Mouse (Mus musculus) lung, postnatal 10 days (tissue): ENCODE data around the gene Fbxl7.

Experiments
- DNase-seq: peaks from one replicate; pipeline ENCODE4 v3.0.0; 2021

Gene Fbxl7

DNA sequence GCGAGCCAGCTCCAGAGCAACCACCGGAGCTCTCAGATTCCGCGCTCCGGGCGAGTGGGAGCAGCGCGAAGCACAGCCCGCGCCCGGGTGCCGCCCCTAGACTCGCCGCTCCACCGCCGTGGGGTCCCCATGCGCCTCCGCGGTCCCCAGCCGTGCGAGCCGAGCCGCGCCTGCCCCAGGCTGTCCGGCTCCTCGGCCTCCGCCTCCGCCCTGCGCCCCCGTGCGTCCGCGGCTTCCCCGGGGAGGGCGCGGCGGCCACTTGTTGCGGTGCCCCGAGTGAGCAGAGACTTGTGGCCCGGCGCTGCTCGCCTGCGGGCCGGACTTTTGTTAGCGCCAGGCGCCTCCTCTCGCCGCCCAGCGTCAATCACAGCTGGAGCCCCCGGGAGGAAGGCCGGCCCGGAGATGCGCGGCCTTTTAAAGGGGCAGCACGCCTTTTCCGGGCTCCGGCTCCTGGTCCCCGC is at the start of gene Fbxl7:
Gene Fbxl7, minus strand, starts transcription at position 330 of the 461 bp plus-strand sequence.
- peak; percentile 91 for DNase-seq

DNA sequence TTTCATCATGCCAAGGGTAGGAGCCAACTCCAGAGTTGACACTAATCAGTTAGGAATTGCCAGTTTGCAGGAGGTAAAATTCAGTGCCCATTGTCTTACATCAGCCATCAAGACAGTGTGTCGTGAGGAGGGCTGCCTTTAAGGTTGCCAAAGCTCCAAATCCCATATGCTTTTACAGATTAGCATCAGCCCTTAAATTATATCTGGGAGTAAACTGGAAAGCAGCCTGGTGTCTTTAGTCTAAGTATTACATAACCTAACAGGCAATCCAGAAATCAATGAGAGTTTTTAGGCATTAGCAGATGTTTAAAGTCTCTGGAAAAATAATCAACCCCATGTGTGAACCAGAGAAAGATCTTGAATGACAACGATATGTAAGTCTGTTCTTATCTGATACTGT is 26.6 kb upstream of the Fbxl7 start:
- DNase-seq: no peak

DNA sequence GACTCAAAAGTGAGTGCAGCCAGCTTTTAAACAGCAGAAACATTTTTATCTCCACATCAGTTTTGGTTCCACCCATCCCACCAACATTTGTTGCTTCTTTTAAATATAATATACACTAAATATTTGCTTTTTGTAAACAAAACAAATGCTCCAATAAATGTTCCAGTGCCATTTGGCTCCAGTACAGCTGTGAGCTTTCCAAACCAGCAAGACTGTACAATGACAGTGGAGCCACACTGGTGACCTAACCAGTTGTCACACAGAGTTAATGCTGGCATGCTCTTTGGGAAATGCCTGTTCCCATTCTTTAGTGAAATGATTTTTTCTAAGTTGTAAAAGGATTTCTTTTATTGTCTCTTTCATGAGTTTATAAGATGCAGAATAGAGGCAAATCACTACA is 18.0 kb upstream of the Fbxl7 start:
- peak; percentile 7 for DNase-seq

DNA sequence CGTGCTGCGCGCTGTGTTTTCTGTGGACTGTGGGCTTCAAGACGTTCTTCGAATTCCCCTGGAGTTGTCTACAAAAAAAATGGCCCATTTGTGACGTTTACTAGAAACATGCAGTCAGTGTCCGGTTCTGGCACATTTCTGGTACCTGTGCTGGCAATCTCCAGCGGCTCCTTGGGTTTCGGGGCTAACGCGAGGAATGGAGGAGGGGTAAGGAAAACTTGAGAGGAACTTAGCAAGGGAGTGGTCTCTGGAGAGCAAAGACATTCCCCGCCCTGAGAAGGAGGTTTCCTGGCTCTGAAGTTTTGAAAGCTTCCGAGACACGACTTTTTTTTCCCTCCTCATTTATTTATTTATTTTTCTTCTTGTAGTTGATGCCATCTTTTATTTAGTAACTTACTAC is 381 bp upstream of the Fbxl7 start:
- DNase-seq: peak; percentile 63

DNA sequence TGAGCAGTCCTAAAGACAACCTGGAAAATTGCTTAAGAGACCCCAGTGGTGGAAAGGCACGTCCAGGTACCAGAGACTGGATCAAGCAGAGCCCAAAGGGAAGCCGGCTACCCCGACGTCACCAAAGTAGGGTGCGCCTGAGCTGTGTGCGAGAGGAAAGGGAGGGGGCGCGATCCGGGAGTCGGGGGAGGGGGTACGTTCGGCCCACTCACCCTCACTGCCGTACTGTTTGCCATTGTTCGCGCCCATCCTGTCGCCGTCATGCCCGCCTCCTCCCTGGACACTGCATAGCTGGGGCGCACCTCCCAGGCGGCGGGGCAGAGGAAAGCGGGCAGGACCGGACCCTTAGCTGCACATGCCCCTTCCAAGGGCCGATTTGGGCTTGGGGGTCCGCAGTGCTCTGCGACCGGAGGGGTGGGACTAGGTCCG is 565 bp downstream of the Fbxl7 start:
- DNase-seq: peak; percentile 68

DNA sequence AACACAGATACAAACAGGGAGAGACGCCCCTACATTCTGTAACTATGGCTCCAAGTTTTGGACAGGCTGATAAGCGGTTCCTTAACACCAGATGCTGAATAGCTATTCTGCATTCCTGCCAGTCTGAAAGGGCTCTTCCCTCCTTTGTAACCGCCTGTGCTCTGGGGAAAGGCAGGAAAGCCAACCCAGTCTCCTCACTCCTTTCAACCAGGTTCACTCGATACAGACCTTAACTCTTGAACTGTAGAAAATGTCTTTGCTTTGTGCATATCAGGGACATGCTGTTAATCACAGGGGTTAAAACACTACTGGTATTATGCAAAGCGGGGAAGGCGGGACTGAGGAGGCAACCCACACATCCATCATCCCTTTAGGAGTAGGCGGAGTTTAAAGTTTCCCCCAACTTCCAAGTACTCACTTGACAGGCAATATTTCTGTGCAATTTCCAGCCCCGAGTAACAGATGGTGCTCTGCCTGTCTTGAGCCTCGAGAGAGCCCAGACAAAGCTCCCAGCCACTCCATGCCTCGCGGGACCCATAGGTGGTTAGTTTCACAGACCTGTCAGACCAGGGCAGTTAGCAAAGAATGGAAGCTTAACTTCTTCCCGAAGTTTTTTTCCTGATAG is 1.2 kb downstream of the Fbxl7 start:
- peak; percentile 71 for DNase-seq

DNA sequence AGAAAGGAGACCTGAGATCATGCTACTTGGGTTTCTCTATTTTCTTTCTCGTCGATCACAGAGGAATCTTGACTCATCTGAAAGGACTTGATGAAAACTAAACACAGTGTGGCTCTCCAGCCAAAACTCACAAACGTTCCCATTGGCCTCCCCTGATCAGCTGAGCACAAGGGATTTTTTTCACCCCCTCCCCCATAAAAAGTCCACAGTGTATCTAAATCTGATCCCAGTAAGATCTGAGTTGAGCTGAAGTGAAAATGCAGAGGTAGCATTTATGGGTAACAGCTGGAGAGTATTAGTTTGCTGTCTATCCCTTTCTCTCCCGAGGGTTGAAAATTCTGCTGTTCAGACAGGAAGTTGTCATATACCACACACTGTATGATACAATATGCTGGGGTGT is 2.2 kb downstream of the Fbxl7 start:
- DNase-seq: no peak

DNA sequence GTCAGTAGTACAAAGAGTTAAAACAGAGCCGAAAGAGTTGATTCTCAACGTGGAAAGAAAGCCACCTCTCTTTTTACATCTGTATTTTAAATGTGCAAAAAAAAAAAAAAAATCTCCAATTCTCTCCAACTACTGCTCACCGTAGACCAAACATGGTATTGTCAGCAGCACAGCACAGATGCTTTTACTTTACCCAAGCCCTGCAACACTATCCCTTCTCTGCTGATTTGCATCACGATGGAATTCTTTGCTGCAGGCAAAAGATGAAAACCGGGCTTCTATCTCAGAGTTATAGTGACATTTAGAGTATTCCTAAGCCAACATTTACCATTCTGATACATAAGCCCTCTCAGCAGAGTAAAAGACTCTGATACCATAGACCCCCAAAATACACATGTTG is 5.4 kb downstream of the Fbxl7 start:
- no peak for DNase-seq

DNA sequence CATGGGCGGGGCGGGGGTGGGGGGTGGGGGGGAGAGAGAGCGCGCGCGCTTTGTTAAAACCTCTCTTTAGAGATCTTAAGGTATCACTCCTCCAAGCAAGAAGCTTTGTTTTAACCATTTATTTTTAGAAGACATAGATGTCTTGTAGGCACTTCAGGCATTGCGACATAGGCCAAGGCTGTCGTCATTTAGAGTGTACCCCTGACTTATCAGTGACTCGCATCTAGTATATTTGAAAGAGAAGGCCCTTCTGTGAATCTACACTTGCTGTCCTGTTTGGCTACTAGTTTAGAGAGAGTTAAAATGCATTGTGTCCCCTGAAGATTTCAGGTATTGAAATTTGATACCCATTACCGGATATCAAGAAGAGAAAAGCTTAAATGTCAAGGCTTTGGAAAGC is 7.2 kb downstream of the Fbxl7 start:
- DNase-seq: no peak

DNA sequence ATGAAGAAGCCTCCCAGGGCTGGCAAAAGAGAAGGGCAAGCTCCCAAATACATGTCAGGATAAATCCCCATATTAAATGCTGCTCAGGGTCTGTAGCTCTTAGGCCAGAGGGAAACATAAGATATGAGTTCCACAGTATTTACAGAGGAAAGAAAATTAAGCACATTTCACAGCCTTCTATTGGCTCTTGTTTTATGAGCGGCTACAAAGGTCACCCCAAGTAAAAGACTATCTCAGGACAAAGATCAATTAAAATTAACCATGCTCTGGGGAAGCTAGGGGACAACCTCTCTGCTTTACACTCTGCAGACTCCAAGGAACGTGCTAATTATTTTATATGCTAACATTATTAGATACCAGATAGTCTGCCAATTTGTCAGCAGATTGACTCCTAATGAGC is 9.4 kb downstream of the Fbxl7 start:
- DNase-seq: no peak

DNA sequence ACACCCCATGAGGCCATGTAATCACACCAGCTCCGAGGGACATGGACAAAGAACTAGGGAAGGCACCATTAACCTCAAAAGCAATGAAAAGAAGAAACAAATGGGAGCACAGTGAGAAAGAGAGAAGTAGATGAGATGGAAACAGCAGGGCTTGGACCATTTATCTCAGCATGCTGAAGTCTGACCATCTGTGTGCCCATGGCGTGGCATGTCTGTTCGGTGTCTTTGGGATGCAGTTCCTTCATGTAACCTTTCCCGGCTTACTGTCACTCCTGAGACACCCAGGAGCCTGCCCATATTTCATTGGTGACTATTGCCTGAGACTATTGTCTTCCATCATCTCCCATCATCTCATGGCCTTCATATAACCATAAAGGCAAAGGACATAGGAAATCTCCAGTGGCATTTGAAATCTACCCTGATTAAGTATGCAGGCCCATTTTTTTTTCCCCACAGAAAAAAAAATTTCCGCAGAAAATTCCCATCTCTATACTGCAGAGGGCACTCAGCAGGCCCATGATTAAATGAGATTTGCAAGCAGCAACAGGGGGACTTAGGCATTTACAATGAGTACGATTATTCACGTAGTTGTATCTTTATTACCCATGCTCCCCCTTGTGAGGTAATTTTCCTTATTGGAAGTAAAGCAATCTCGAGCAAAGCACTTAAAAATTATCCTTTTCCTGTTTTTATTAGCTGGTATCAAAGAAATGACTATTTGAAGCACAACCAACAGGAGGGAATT is 15.0 kb downstream of the Fbxl7 start:
- no peak for DNase-seq

DNA sequence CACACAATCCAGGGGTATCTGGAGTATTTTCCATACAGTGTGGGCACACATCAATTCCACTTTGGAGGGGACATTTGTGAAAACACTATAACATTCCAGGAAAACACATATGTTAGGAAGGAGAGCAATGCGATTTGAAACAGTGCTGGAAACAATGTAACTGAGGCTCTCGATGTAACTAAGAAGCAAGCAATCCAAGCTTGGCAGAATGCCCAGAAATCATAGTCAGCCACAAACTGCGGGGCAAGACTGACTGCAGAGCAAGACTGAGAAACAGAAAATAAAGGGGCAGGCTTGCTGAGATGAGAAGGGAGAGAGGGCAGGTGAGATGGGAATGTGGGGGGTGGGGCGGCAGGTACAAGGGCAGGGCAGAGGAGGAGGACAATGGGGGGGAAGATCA is 19.7 kb downstream of the Fbxl7 start:
- peak; percentile 86 for DNase-seq

DNA sequence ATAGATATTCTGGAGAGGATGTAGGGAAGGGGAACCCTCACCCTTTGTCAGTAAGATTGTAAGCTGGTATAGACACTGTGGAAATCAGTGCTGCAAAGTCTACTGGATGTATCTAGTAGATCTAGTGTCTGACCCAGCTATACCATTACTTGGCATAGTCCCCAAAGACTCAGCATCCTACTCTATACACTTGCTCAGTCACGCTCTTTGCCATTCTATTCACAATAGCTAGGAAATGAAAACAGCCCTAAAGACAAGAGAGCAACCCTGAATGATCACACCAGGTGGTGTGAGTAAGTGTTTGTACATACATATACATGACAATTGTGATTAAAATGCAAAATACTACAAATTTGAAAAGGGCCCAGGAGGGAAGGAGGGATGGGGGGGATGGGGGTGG is 23.1 kb downstream of the Fbxl7 start:
- DNase-seq: no peak

DNA sequence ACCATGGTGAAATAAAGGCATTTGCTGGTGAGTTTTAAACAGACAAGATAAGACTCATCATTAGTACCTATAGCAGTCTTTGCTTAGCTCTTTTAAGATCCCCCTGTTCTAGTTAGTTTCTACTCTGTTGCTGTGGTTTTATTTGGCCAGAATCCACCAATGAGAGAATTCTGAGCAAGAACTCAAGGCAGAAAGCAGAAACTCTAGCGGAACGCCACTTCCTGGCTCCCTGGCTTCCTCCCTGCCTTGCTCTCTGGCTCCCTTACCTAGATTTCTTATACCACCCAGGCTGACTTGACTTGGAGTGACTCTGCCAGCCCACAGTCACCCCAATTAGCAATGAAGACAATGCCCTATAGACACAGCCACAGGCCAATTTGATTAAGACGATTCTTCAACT is 26.2 kb downstream of the Fbxl7 start:
- no peak for DNase-seq

DNA sequence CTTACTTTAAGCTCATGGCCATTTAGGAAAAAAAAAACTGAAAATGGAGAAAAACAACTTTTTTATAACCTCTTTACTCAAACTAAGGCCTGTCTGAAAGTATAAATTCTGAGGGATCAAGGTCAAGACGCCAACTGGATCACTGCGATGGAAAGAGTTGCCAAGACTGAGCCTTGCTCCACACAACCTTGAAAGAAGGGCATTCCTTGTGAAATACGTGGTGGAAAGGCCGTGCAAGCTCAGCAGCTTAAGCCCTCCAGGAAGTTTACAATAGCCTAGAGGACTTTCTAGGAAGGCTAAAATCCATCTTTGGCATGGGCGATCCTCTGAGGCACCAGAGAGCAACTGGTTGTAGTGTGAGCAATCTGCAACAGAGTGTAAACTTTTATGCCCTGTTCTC is 27.9 kb downstream of the Fbxl7 start:
- DNase-seq: no peak

DNA sequence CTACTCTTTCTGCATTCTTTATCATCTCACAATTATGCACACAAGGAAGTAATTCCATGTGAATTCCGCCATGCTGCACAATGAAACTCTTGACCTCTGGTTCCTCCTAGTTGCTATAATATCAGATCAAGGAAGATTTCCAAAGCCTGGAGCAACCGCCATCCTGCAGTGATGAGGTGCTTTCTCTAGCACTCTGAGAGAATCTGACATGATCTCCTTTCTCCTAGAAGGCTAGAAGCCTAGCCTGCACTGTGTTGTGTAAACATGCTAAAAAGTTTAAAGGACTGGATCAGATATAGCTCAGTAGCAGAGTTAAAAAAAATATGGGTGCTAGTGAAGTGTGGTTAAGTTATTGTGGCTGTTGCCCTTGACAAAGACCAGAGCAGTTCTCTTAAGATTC is 33.2 kb downstream of the Fbxl7 start:
- DNase-seq: no peak

DNA sequence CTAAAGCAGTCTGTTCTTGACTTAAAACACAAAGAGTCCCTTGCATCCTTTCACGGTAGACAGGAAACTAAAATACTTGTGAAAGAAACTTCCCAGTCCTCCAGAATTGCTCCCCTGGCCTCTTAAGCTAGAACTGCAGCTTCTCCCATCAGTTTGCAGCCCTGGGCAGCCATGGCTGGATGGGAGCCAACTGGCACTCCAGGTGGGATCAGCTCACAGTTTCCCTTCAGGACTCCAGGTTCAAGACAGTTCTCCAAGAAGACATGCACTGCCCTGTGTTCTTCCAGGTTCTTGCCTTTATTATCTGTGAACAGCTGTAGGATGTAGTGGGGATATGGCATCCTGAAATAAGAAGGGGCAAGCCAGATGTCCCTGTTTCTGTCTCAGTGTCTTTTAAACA is 45.8 kb downstream of the Fbxl7 start:
- no peak for DNase-seq

DNA sequence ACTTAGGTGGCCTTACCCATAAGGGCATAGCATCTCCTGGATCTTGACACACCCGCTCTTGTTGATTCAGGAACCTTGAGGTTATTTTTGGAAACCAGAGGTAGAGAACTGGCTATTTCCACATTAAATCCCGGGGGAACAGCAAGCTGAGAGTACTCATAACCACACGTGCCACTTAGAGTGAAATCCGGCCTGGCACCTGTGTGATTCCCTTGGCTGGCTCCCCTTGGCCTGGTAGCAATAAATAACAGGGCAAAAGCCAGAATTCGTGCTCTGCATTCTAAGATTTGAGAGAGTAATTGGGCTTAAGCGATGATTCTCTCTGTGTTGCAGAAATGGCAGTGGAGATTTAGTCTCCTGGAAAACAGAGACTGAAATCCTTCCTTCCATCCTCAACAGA is 53.2 kb downstream of the Fbxl7 start:
- no peak for DNase-seq

DNA sequence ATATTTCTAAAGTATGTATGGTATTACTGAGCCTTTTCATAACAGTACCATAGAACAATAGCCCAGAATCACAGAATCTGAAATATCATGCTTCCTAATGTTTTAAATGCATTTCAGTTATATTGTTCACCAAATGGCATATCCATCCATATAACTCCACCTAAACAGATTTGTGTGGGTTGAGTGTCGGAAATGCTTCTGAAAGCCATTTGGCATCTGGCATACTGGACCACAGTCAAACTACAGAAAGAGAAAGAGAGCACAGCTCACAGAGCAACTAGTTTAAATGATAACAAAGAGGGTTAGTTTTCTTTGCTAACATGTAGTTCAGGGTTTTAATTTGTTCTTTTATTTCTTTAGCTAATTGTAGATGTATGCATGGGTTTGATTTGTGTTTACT is 57.0 kb downstream of the Fbxl7 start:
- DNase-seq: no peak

DNA sequence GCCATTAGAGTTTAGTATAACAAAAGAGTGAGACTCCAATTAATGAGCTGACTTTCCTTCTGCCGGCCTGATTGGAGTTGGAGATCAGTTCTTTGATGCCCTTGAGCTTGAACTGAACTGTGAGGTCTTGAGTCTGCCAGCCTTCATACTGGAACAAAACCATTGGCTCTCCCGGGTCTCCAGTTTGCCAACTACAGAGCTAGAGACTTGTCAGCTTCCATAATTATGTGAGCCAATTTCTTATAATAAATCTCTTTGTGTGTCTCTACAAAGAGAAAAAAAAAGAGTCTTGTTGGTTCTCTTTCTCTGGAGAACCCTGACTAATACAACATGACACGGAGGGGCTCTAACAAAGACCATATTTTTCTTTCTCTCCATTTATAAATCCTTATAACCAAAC is 58.2 kb downstream of the Fbxl7 start:
- DNase-seq: no peak

DNA sequence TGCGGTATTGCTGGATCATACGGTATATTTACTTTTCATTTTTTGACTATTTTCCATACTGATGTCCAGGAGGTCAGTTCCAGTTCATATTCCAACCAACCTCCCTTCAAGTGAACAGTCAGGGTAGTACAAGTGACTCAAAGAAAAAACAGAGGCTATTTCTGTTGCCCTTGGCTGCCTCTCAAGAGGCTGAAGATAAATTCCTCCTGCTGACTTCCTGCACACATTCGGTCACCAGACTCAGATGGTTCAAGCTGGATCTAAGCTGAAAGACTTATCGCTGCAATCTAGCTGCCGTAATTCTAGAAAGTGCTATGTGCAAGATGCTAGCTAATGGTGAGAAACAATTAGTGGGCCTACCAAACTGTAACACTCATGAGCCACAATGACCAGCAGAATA is 61.0 kb downstream of the Fbxl7 start:
- DNase-seq: no peak

DNA sequence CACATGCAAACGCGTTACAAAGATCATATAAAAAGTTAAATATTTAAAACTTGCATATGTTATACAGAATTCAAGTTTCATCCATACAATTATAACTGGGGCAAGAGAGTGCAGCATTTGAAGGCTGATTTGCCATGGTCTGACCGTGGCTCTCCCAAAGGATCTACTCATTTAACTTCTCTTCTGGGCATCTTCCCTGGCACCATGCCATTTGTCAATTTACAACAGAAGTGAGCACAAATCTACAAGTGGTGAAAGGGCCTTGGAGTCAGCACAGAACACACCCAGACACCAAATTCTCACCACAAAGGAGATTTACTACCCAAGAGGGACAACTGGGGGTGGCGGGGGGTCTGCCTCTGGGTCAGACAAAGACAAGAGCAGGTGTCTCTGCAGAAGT is 64.2 kb downstream of the Fbxl7 start:
- no peak for DNase-seq

DNA sequence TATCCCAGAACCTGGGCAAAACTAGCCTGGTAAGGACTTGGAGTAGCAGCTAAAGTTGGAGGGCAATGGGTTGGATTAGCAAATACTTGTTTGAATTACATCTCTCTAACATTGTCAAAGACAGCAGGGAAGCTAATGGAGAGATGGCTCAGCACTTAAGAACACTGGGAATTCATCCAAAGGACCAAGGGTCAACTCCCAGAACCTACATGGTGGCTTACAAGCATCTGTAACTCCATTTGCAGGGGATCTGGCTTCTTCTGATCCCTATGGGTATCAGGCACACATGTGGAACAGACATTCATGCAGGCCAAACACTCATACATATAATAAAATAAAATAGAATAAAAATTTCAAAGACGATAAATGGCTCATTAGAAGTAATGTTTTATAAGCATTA is 78.4 kb downstream of the Fbxl7 start:
- no peak for DNase-seq

DNA sequence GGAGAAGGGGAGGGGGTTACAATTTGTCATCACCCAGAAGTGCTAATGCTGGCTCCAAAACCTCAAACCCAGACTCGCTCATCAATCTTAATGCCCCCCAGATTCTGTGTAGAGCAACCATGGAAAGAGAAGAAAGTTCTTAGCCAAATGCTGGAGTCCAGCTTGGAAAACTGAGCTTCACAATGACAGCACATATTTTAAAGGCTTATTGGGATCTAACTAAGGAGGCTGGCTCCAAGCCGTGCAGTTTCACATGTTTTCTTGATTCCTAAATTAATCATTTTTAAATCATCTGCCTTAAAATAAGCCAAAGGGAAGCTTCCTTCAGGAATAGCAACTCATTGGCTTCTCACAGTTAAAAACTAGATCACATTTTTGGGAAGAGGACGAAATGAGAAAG is 82.5 kb downstream of the Fbxl7 start:
- DNase-seq: no peak

DNA sequence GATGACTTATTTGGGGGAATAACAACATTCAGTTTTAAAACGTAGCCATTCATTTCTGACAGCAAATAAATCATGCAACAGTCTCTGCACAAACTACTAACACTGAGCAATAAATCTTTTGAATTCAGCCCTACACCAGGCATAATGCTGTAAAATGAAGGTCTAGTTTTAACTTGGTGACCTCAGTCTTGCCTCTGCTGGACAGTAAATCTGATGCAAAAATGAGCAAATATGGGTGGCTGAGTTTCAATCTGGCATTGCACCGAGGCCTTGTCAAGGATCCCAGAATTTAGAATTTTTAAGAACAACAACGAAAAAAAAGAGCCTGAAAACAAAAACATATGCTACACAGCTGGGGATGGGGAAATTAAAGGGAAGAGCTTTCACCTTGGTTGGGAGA is 85.8 kb downstream of the Fbxl7 start:
- peak; percentile 11 for DNase-seq
